21 mouse cellular contexts compared by ENCODE assay signal in the genomic region with DNA sequence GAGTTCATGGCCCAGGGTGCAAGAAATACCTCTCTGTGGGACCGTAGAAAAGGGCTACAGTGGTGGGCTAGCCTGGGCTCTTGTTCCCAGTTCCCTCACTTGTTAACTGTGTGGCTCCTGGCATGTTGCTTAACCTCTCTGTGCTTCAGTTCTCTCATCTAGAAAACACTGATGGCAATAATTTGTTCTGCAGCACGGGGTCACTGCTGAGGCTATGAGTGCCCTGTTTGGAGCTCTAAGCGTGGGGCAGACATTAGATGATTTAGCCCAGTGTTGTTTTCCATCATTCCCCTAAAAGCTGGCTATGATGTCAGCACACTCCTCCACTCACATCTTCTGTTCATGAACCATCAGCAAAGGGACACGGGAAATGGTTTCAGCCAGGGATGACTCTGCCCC. TPM values are rescaled to one million over a fixed set of nuclear protein-coding genes. Genes with fewer than 3 reads are reported as not detected.
"Had no signal": no experiment of that assay in that cellular context is flagged by ENCODE, and none has a peak within 500 bp of the region (broad histone marks: within the 10 kb centered on the region; RNA-seq: fewer than 3 reads in every experiment).

No protein-coding gene starts in this region.

- ATAC-seq: lung, postnatal 0 days; midbrain, embryonic 13.5 days; midbrain, embryonic 15.5 days had no signal

- H3K36me3 ChIP-seq: lung, embryonic 15.5 days; midbrain, embryonic 13.5 days; midbrain, embryonic 15.5 days; neural tube, embryonic 12.5 days; stomach, embryonic 15.5 days had no signal

- H3K9me3 ChIP-seq: lung, embryonic 15.5 days; megakaryocyte, embryonic 14.5 days; midbrain, embryonic 13.5 days; midbrain, embryonic 15.5 days; neural tube, embryonic 12.5 days; stomach, embryonic 15.5 days had no signal

- H3K27ac ChIP-seq: lung, embryonic 15.5 days; macrophage; midbrain, embryonic 13.5 days; midbrain, embryonic 15.5 days; neural tube, embryonic 12.5 days; stomach, embryonic 15.5 days had no signal

- H3K27me3 ChIP-seq: lung, embryonic 15.5 days; midbrain, embryonic 13.5 days; midbrain, embryonic 15.5 days; neural tube, embryonic 12.5 days; stomach, embryonic 15.5 days had no signal

- DNase-seq: lung, adult 2 months; lung, postnatal 14 days; lung, postnatal 36 days; right cerebral cortex, postnatal 14 days; thymus, adult 18-20 months; thymus, postnatal 14 days; thymus, postnatal 36 days had no signal

- H3K4me2 ChIP-seq: lung, embryonic 15.5 days; midbrain, embryonic 11.5 days; midbrain, embryonic 13.5 days; midbrain, embryonic 15.5 days; neural tube, embryonic 12.5 days; stomach, embryonic 15.5 days had no signal

- H3K4me1 ChIP-seq: lung, embryonic 15.5 days; megakaryocyte, embryonic 14.5 days; midbrain, embryonic 15.5 days; stomach, embryonic 15.5 days had no signal

- H3K9ac ChIP-seq: lung, embryonic 15.5 days; midbrain, embryonic 13.5 days; midbrain, embryonic 15.5 days; neural tube, embryonic 12.5 days; stomach, embryonic 15.5 days had no signal

- H3K4me3 ChIP-seq: lung, embryonic 15.5 days; megakaryocyte, embryonic 14.5 days; midbrain, embryonic 13.5 days; midbrain, embryonic 15.5 days; neural tube, embryonic 12.5 days; stomach, embryonic 15.5 days had no signal

RNA-seq across cellular contexts. Expression of a gene that starts 41.8 kb away (rescaled TPM):
- total RNA-seq: megakaryocyte progenitor cell, adult 5-6 weeks; monocyte, adult 5-6 weeks; neutrophil, adult 5-6 weeks had no signal
- polyA plus RNA-seq: lung, adult 2 months; lung, postnatal 0 days; macrophage had no signal

RNA-seq across cellular contexts. Expression of a gene that starts 53.8 kb away (rescaled TPM):
- total RNA-seq: megakaryocyte progenitor cell, adult 5-6 weeks; monocyte, adult 5-6 weeks; neutrophil, adult 5-6 weeks had no signal
- polyA plus RNA-seq: lung, adult 2 months; lung, embryonic 15.5 days; lung, postnatal 0 days; macrophage; midbrain, embryonic 11.5 days; midbrain, embryonic 13.5 days; neural tube, embryonic 12.5 days; neural tube, embryonic 14.5 days; spleen, adult 2 months; stomach, embryonic 15.5 days had no signal
